Mouse (Mus musculus) heart, adult 2 months (tissue): ENCODE results near the gene Man2b2. TPM values are rescaled to one million over a fixed set of nuclear protein-coding genes. Genes with fewer than 3 reads are reported as not detected.

Experiments
- DNase-seq, 2 experiments: peaks; one replicate each; pipeline ENCODE4 v3.0.0; 2021
- H3K27ac ChIP-seq: fragments of 200-600 bp; 2 replicates; pipeline ENCODE4 v1.8.1; 2022
- H3K27me3 ChIP-seq: fragments of 200-500 bp; 2 replicates; pipeline ENCODE4 v1.6.1; 2012; ENCODE audit warnings: mild to moderate bottlenecking, low read length, inconsistent platforms, mixed read lengths; ENCODE audit not compliant: control insufficient read depth, insufficient read depth
- H3K36me3 ChIP-seq: fragments of 200-500 bp; 2 replicates; pipeline ENCODE4 v1.6.1; 2012; ENCODE audit warnings: low read length, inconsistent platforms; ENCODE audit not compliant: control insufficient read depth, insufficient read depth
- H3K4me1 ChIP-seq: fragments of 200-500 bp; 2 replicates; pipeline ENCODE4 v1.6.1; 2011; ENCODE audit warnings: low read length; ENCODE audit not compliant: control insufficient read depth, insufficient read depth
- H3K4me3 ChIP-seq: fragments of 200-600 bp; 2 replicates; pipeline ENCODE4 v1.8.1; 2022
- H3K79me2 ChIP-seq: fragments of 200-500 bp; replicated peaks from 2 replicates; pipeline ENCODE4 v1.6.1; 2012; ENCODE audit warnings: mild to moderate bottlenecking, inconsistent platforms, low read length, moderate library complexity, mixed read lengths; ENCODE audit not compliant: control insufficient read depth, insufficient read depth
- H3K9ac ChIP-seq: fragments of 200-500 bp; 2 replicates; pipeline ENCODE4 v1.6.1; 2012; ENCODE audit warnings: low read depth, mild to moderate bottlenecking, control low read depth, inconsistent platforms, low read length, mixed read lengths
- CTCF ChIP-seq: fragments of 200-600 bp; IDR thresholded peaks from 2 replicates; pipeline ENCODE4 v1.8.1; 2022; ENCODE audit warnings: antibody characterized with exemption, mild to moderate bottlenecking, moderate library complexity
- EP300 ChIP-seq: fragments of 200-500 bp; IDR thresholded peaks from 2 replicates; pipeline ENCODE4 v1.6.1; 2011; ENCODE audit warnings: low read depth, low read length, control low read depth; ENCODE audit not compliant: insufficient read depth
- POLR2A ChIP-seq: fragments of 200-500 bp; IDR thresholded peaks from 2 replicates; pipeline ENCODE4 v1.6.1; 2011; ENCODE audit warnings: mild to moderate bottlenecking, low read depth, low read length, control low read depth; ENCODE audit not compliant: insufficient read depth
- WGBS: fragments of 180-500 bp; shearing (Covaris S2); methylation state at CpG from one replicate; pipeline ENCODE4 v1.1.7; 2018; 5-methylcytosine and 5-hydroxymethylcytosine counted together
- intact Hi-C: fragments of 180-260 bp; cut with DNase I; formaldehyde crosslinking; loops from one replicate; pipeline ENCODE4 v1.15.1; 2025
- polyA plus RNA-seq: library from polyadenylated mRNA; depleted of rRNA; stranded (reverse); fragments of >200 nt; gene quantifications from 2 replicates; pipeline ENCODE4 v1.2.3, GENCODE M21; 2012
- total RNA-seq, 2 experiments: library from RNA; stranded (reverse); gene quantifications; 2 replicates each; pipeline ENCODE4 v1.2.3; 2021

The Man2b2 gene
- total and polyA plus RNA-seq, 3 experiments = 20.3 to 32.1 (median 20.6) TPM

DNA sequence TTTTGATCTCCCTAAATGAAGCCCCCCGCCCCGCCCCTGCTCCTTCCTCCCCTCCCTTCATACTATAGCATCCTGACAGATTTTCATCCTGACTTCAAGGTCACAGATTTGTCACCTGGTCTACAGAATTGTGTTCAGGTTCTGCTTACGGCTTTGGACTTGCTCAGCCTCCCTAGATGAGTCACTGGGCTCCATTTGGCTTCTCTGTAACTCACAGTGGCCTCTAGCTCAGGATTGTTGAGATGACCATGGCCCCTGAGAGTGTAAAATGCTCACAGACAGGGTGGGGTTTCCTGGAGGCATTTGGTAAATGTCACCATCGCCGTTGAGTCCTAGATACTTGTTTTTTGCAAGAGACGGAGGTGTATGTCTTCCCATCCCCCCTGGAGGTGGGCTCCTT lies 40.5 kb upstream of the Man2b2 start:
- Histone ChIP-seq H3K36me3 (no peaks in the 10 kb centered on the region), H3K27ac (no peak overlapping the region), H3K27me3 (peaks cover 16% of the 10 kb centered on the region), H3K4me1 (no peaks in the 10 kb centered on the region), H3K79me2 (no peaks in the 10 kb centered on the region), H3K9ac (no peak overlapping the region), H3K4me3 (no peak overlapping the region)
- WGBS = 80% methylated on average over 6 of the region's 6 CpGs
- TF ChIP-seq EP300 = no peak
- TF ChIP-seq POLR2A = no peak
- DNase-seq = no peak
- intact Hi-C loops = no loop called here

DNA sequence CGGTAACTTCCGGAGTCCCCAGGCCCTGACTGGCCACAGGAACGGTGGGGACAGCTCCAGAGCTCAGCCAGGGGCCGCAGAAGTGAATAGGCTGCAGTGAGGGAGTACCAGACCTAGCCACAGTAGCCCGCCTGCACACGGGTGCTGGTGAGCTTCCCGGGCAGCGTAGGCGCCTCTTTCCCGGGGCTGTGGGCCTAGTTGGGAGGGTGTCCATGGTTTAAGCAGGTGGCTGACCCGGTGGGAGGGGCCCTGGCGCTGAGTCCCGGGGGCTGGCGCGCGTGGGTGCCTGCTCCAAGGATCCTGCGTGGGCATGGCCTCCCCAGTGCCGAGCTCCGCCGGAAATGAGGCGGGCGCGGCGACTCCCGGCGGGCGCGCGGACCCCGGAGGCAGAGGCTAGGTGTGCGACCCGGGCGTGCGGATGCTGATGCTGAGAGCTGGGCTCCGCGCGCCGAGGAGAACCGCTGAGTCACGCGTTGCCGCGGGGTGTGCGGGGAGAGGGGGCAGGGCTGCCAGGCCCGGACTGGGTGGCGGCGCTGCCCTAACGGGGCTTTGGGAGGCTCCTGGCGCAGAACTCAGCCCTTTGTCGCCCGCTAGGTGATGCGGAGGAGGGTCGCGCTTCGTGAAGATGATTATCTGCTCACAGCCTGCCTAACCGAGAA lies 39.3 kb upstream of the Man2b2 start:
- Histone ChIP-seq H3K4me3 (no peak overlapping the region), H3K27me3 (peaks cover 15% of the 10 kb centered on the region), H3K79me2 (no peaks in the 10 kb centered on the region), H3K4me1 (no peaks in the 10 kb centered on the region), H3K27ac (no peak overlapping the region), H3K36me3 (no peaks in the 10 kb centered on the region), H3K9ac (no peak overlapping the region)
- intact Hi-C loops = no loop called here
- TF ChIP-seq CTCF (no peak), POLR2A (no peak), EP300 (no peak)
- WGBS = under 1% methylated on average over 56 of the region's 56 CpGs
- DNase-seq = no peak

DNA sequence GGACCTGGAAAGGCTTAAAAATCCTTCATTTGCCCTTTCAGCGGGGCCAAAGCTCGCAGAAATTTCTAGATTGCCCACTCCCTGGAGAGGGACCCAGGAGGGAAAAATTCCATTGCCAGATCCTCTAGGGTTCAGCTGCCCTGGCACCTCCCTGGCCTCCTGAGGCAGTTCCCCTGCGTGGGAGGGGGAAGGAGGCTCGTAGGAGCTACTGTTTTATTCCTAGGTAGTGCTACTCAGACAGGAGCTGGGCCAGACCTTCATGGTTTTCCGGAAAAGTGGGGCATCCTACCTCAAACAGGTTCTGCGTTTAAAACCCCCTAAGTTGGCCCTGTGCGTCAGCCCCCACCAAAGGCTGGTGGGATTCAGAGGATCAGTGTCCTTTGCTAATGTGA lies 38.7 kb upstream of the Man2b2 start:
- Histone ChIP-seq H3K4me1 (no peaks in the 10 kb centered on the region), H3K27me3 (peaks cover 15% of the 10 kb centered on the region), H3K79me2 (no peaks in the 10 kb centered on the region), H3K9ac (no peak overlapping the region), H3K27ac (no peak overlapping the region), H3K36me3 (no peaks in the 10 kb centered on the region), H3K4me3 (no peak overlapping the region)
- TF ChIP-seq POLR2A (no peak), CTCF (no peak), EP300 (no peak)
- no peak for DNase-seq
- 2% methylated on average over 7 of the region's 7 CpGs for WGBS
- intact Hi-C loops = no loop called here

DNA sequence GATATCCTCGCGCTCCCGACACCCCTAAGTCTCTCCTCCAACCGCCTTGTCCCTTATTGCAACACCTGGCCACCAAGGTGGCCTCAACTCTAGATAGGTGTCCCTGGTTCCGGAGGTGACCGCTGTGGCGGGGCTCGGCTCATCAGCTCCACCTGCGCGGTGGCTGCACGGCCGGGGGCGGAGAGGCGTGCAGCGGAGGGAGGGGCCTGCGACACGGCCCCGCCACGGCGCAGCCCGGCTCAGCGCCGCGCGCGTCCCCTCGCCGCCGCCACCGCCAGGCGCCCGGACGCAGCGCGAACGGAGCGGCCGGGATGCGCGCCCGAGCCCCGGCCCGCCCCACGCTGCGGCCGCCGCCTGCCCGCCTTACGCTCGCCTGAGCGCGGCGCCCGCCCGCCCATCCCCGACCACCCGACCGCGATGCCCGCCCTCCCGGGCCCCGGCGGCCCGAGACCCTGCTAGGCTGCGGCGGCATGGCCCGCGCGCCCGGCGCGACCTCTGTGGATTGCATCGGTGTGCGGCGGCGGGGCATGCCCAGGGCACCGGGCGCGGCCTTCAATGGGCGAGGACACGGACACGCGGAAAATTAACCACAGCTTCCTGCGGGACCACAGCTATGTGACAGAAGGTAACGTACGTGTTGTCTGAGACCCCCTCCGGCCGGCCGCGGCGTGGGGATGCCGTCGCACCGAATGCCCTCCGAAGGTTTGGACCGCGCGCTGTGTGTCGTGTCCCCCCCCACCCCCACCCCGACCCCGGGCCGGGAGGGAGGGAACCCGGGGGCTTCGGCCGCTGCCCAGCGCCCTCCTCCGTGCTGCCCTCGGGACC lies 38.0 kb upstream of the Man2b2 start, which contains the start of gene Ppp2r2c:
Gene Ppp2r2c, plus strand, starts transcription at position 248 of the 825 bp plus-strand sequence.
- H3K4me3 ChIP-seq = no peak within 1 kb of the TSS
- WGBS = 2% methylated on average over 107 of the region's 108 CpGs
- H3K27me3 ChIP-seq = peaks cover 15% of the 10 kb centered on the region

DNA sequence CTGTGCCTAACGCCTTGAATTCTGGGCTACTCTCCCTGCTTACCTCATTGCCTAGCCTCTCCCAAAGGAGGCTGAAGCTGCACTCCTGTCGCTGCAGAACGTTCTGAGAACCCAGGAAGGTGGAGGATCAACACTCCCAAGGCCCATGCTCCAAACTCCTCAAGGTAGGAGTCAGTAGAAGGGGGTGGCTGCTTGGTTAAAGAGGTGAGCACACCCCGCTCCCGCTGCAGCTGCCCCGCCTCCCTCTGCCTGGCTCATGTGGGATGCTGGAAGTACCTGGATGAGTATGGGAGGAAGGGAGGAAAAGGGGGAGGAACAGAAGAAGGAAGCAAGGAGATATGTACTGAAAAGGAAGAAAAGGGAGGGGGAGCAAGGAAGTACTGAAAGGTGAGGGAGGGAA lies 37.1 kb upstream of the Man2b2 start:
- H3K4me3 ChIP-seq = no peak overlapping the region
- WGBS = 10% methylated on average over 6 of the region's 6 CpGs
- H3K27ac ChIP-seq = no peak overlapping the region
- no peaks in the 10 kb centered on the region for H3K36me3 ChIP-seq
- no peak for TF ChIP-seq CTCF
- TF ChIP-seq POLR2A = no peak
- TF ChIP-seq EP300 = no peak
- H3K79me2 ChIP-seq = no peaks in the 10 kb centered on the region
- H3K4me1 ChIP-seq = no peaks in the 10 kb centered on the region
- no peak for DNase-seq
- H3K9ac ChIP-seq = no peak overlapping the region
- peaks cover 15% of the 10 kb centered on the region for H3K27me3 ChIP-seq
- intact Hi-C loops = no loop called here

More for the DNA sequence above, 38.0 kb upstream of the Man2b2 start, which contains the start of gene Ppp2r2c:
- intact Hi-C loops = no loop called here
- DNase-seq = no peak
- Histone ChIP-seq H3K9ac (no peak within 1 kb of the TSS), H3K4me1 (no peaks in the 10 kb centered on the region), H3K36me3 (no peaks in the 10 kb centered on the region), H3K79me2 (no peaks in the 10 kb centered on the region), H3K27ac (no peak within 1 kb of the TSS)
- TF ChIP-seq POLR2A (no peak), CTCF (no peak), EP300 (no peak)
